Mouse (Mus musculus): Measurements from ENCODE around the gene Cmklr1.

Gene Cmklr1

GRCm38 (mm10) chr5:113635861-113636565 is 14.2 kb downstream of the Cmklr1 start:
- H3K27me3 ChIP-seq (ENCODE audit: insufficient read depth, low read length) = peaks cover 22% of the 10 kb centered on the region
- H3K4me3 ChIP-seq (replicated peaks; ENCODE audit: low read length) = no peak overlapping the region
- H3K36me3 ChIP-seq (ENCODE audit: insufficient read depth, low read length) = peaks cover 3% of the 10 kb centered on the region; the same call in 1 of the 2 replicates
- TF ChIP-seq CTCF (conservative IDR thresholded peaks at IDR 0.05; ENCODE audit: low read length) (no peak), NANOG (IDR thresholded peaks at IDR 0.05; ENCODE audit: borderline replicate concordance, low read length) (no peak), POU5F1 (IDR thresholded peaks at IDR 0.05; ENCODE audit: borderline replicate concordance, low read length) (no peak)
- H3K4me1 ChIP-seq (replicated peaks; ENCODE audit: low read depth, low read length) = peaks cover 77% of the 10 kb centered on the region
- H3K9me3 ChIP-seq (ENCODE audit: low read length) = no peaks in the 10 kb centered on the region

- no peak for TF ChIP-seq NANOG (IDR thresholded peaks at IDR 0.05; ENCODE audit: borderline replicate concordance, low read length)
- no peak for TF ChIP-seq POU5F1 (IDR thresholded peaks at IDR 0.05; ENCODE audit: borderline replicate concordance, low read length)
- TF ChIP-seq CTCF (conservative IDR thresholded peaks at IDR 0.05; ENCODE audit: low read length) = no peak
- Histone ChIP-seq H3K4me3 (replicated peaks; ENCODE audit: low read length) (no peak overlapping the region), H3K27me3 (ENCODE audit: insufficient read depth, low read length) (peaks cover 30% of the 10 kb centered on the region), H3K36me3 (ENCODE audit: insufficient read depth, low read length) (peaks cover 3% of the 10 kb centered on the region; the same call in 1 of the 2 replicates), H3K4me1 (replicated peaks; ENCODE audit: low read depth, low read length) (peaks cover 80% of the 10 kb centered on the region), H3K9me3 (ENCODE audit: low read length) (no peaks in the 10 kb centered on the region)
Measured at GRCm38 (mm10) chr5:113634887-113635610, 15.2 kb downstream of the Cmklr1 start.

DNA sequence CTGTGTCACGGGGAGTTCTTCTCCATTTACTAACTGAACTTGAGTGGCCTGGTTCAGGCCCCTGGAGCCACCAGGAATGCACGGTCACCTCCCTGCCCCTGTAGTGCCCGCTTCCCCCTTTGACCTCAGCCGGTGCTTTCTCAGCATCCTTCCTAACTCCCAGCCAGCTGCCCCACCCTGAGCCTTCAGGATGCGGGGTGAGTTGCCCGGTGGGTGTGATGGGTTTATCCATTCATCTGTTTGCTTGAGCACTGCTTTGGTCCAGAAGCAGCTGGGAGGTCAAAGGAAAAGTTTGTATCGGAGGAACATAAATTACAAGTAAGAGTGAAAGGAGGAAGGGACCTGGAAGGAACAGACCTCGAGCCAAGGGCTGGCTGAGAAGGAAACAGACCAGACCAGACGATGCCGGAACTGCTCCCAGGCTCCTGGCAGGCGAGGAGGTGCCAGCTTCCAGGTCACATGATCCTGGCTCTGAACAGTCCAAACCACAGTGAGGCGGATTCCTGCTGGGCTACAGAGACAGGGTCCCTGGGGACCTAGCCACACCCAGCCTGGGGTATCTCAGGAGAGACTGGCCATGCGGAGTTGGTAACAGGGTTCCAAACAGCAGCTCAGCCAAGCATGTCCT is 16.1 kb downstream of the Cmklr1 start:
- Histone ChIP-seq H3K27me3 (ENCODE audit: insufficient read depth, low read length) (peaks cover 31% of the 10 kb centered on the region), H3K4me1 (replicated peaks; ENCODE audit: low read depth, low read length) (peaks cover 80% of the 10 kb centered on the region), H3K4me3 (replicated peaks; ENCODE audit: low read length) (no peak overlapping the region), H3K36me3 (ENCODE audit: insufficient read depth, low read length) (peaks cover 3% of the 10 kb centered on the region; the same call in 1 of the 2 replicates), H3K9me3 (ENCODE audit: low read length) (no peaks in the 10 kb centered on the region)
- TF ChIP-seq POU5F1 (IDR thresholded peaks at IDR 0.05; ENCODE audit: borderline replicate concordance, low read length) (no peak), NANOG (IDR thresholded peaks at IDR 0.05; ENCODE audit: borderline replicate concordance, low read length) (no peak), CTCF (conservative IDR thresholded peaks at IDR 0.05; ENCODE audit: low read length) (no peak)

DNA sequence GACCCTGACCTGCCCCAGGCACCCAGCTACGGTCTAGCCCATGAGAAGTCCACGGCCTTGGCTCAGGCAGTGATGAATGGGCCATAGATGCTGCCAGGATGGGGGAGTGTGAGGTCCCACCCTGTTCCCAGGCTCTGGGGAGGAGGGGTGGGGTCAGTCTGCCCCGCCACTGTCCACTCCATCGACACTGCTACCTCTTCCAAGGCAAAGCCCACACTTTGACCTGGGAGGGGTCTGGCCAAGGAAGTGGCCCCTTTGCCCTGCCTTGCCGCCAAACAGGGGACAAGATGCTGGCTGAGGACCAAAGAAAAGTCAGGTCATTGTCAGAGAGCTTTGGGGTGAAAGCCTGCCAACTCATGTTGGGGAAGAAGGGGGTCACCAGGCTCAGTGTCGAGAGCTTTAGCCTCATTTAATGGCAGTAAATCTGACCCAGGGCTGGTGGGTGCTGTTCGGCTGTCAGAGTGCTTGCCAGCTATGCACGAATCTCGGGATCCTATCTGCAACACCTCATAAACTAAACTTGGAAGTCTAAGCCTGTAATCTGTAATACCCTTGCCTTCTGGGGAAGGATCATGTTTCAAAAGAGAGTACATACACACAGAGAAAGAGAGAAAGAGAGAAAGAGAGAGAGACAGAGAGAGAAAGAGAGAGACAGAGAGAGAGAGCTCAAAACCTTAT is 17.1 kb downstream of the Cmklr1 start:
- 0 out of 2 replicates have a peak overlapping the region, but pooled peaks have one; percentile 10 for H3K4me3 ChIP-seq (replicated peaks; ENCODE audit: low read length)
- TF ChIP-seq POU5F1 (IDR thresholded peaks at IDR 0.05; ENCODE audit: borderline replicate concordance, low read length) (no peak), NANOG (IDR thresholded peaks at IDR 0.05; ENCODE audit: borderline replicate concordance, low read length) (no peak), CTCF (conservative IDR thresholded peaks at IDR 0.05; ENCODE audit: low read length) (no peak)
- peaks cover 3% of the 10 kb centered on the region; the same call in 1 of the 2 replicates for H3K36me3 ChIP-seq (ENCODE audit: insufficient read depth, low read length)
- H3K4me1 ChIP-seq (replicated peaks; ENCODE audit: low read depth, low read length) = peaks cover 80% of the 10 kb centered on the region
- no peaks in the 10 kb centered on the region for H3K9me3 ChIP-seq (ENCODE audit: low read length)
- peaks cover 35% of the 10 kb centered on the region for H3K27me3 ChIP-seq (ENCODE audit: insufficient read depth, low read length)

- H3K9me3 ChIP-seq (ENCODE audit: low read length) = no peaks in the 10 kb centered on the region
- no peaks in the 10 kb centered on the region for H3K36me3 ChIP-seq (ENCODE audit: insufficient read depth, low read length)
- TF ChIP-seq CTCF (conservative IDR thresholded peaks at IDR 0.05; ENCODE audit: low read length) = no peak
- no peak for TF ChIP-seq NANOG (IDR thresholded peaks at IDR 0.05; ENCODE audit: borderline replicate concordance, low read length)
- no peak for TF ChIP-seq POU5F1 (IDR thresholded peaks at IDR 0.05; ENCODE audit: borderline replicate concordance, low read length)
- H3K4me1 ChIP-seq (replicated peaks; ENCODE audit: low read depth, low read length) = peaks cover 83% of the 10 kb centered on the region
- peaks cover 32% of the 10 kb centered on the region for H3K27me3 ChIP-seq (ENCODE audit: insufficient read depth, low read length)
- no peak overlapping the region for H3K4me3 ChIP-seq (replicated peaks; ENCODE audit: low read length)
Measured at GRCm38 (mm10) chr5:113630116-113630515, 20.1 kb downstream of the Cmklr1 start.

- Histone ChIP-seq H3K9me3 (ENCODE audit: low read length) (peaks cover 8% of the 10 kb centered on the region), H3K4me3 (replicated peaks; ENCODE audit: low read length) (no peak overlapping the region), H3K27me3 (ENCODE audit: insufficient read depth, low read length) (peaks cover 32% of the 10 kb centered on the region), H3K4me1 (replicated peaks; ENCODE audit: low read depth, low read length) (peaks cover 88% of the 10 kb centered on the region), H3K36me3 (ENCODE audit: insufficient read depth, low read length) (peaks cover 2% of the 10 kb centered on the region; the same call in 1 of the 2 replicates)
- TF ChIP-seq POU5F1 (IDR thresholded peaks at IDR 0.05; ENCODE audit: borderline replicate concordance, low read length) = no peak
- no peak for TF ChIP-seq NANOG (IDR thresholded peaks at IDR 0.05; ENCODE audit: borderline replicate concordance, low read length)
- TF ChIP-seq CTCF (conservative IDR thresholded peaks at IDR 0.05; ENCODE audit: low read length) = no peak
Measured at GRCm38 (mm10) chr5:113629248-113629647, 21.0 kb downstream of the Cmklr1 start.

GRCm38 (mm10) chr5:113627820-113628437 is 22.3 kb downstream of the Cmklr1 start:
- TF ChIP-seq POU5F1 (IDR thresholded peaks at IDR 0.05; ENCODE audit: borderline replicate concordance, low read length) (no peak), CTCF (conservative IDR thresholded peaks at IDR 0.05; ENCODE audit: low read length) (no peak), NANOG (IDR thresholded peaks at IDR 0.05; ENCODE audit: borderline replicate concordance, low read length) (no peak)
- H3K36me3 ChIP-seq (ENCODE audit: insufficient read depth, low read length) = peaks cover 4% of the 10 kb centered on the region; the same call in 1 of the 2 replicates
- peaks cover 12% of the 10 kb centered on the region for H3K9me3 ChIP-seq (ENCODE audit: low read length)
- H3K4me1 ChIP-seq (replicated peaks; ENCODE audit: low read depth, low read length) = peaks cover 88% of the 10 kb centered on the region
- H3K27me3 ChIP-seq (ENCODE audit: insufficient read depth, low read length) = peaks cover 28% of the 10 kb centered on the region
- 0 out of 2 replicates have a peak overlapping the region, but pooled peaks have one; percentile 4 for H3K4me3 ChIP-seq (replicated peaks; ENCODE audit: low read length)

Measured in E14TG2a.4 (cell line).